Mouse (Mus musculus): Measurements from ENCODE around the gene Tspan14. TPM values are rescaled to one million over a fixed set of nuclear protein-coding genes. Genes with fewer than 3 reads are reported as not detected.

Gene Tspan14
- polyA plus RNA-seq, 1 experiment from 2014 or later: 89.3 TPM

DNA sequence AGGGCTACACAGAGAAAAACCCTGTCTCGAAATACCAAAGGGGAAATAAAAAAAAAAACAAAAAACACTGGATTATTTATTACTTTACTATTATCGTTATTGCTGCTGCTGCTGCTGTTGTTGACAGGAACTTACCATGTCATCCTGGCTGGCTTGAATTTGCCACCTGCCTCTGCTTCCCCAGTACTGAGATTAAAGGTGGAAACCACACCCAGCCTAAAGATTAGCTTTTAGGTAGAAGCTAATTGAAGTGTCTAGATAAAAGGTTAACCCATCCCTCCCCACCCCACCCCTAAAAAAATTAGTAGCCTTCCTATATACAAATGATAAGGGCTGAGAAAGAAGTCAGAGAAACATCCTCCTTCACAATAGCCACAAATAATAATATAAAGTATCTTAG, 22.8 kb downstream of the Tspan14 start:
- WGBS: 93% methylated on average over 2 of the region's 2 CpGs
- peaks cover 15% of the 10 kb centered on the region for H3K4me1 ChIP-seq
- H3K27ac ChIP-seq: no peak overlapping the region
- no peaks in the 10 kb centered on the region for H3K9me3 ChIP-seq
- H3K4me3 ChIP-seq: no peak overlapping the region
- DNase-seq (ENCODE audit: extremely low spot score, low spot score): no peak
- H3K36me3 ChIP-seq (replicated peaks): peaks cover 48% of the 10 kb centered on the region
- H3K27me3 ChIP-seq (ENCODE audit: poor library complexity, severe bottlenecking): no peaks in the 10 kb centered on the region

DNA sequence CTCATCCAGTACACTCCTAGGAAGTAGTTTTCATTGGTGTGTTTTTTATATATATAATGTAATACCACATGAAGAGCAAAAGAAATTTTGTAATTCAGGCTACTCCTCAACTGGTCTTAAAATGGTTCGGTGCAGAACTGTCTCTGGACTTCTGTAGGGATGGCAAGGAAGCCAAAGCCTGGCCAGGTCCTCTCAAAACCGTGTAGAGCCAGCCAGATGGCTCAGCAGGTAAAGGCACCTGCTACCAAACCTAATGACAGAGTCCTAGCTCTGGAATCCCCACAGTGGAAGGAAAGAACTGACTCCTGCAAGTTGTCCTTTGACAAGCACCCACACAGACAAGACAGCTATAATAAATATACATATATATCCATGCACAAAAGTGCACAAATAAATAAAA, 24.2 kb downstream of the Tspan14 start:
- H3K27ac ChIP-seq: no peak overlapping the region
- H3K27me3 ChIP-seq (ENCODE audit: poor library complexity, severe bottlenecking): no peaks in the 10 kb centered on the region
- 78% methylated on average over 2 of the region's 2 CpGs for WGBS
- H3K36me3 ChIP-seq (replicated peaks): peaks cover 34% of the 10 kb centered on the region
- H3K4me3 ChIP-seq: no peak overlapping the region
- no peak for DNase-seq (ENCODE audit: extremely low spot score, low spot score)
- peaks cover 1% of the 10 kb centered on the region for H3K4me1 ChIP-seq
- H3K9me3 ChIP-seq: no peaks in the 10 kb centered on the region

GRCm38 (mm10) chr14:40938380-40938987, 28.1 kb downstream of the Tspan14 start:
- H3K27me3 ChIP-seq (ENCODE audit: poor library complexity, severe bottlenecking): no peaks in the 10 kb centered on the region
- no peak overlapping the region for H3K4me3 ChIP-seq
- H3K36me3 ChIP-seq (replicated peaks): peaks cover 21% of the 10 kb centered on the region
- DNase-seq (ENCODE audit: extremely low spot score, low spot score): no peak
- H3K27ac ChIP-seq: no peak overlapping the region
- H3K4me1 ChIP-seq: peaks cover 20% of the 10 kb centered on the region
- no peaks in the 10 kb centered on the region for H3K9me3 ChIP-seq
- WGBS: 95% methylated on average over 11 of the region's 11 CpGs

DNA sequence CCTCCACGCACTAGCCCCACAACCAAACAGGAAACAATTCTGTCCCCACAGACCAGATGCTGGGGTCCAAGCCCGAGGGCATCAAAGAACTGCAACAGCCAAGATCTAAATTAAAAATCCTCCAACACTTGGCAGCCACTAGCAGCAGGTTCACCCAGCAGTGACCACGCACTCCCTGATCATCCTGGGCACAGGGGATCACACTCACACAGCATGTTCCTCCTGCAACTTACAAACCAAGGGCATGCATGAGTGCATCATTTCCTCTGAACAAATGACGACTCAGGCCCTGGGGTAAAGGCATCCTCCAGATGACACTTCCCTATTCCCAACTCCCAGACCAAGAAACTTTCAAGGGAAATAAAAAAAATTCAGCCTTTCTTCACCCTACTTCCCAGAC, 29.6 kb downstream of the Tspan14 start:
- WGBS: 73% methylated on average over 4 of the region's 4 CpGs
- Histone ChIP-seq H3K27ac (no peak overlapping the region), H3K27me3 (ENCODE audit: poor library complexity, severe bottlenecking) (no peaks in the 10 kb centered on the region), H3K4me1 (peaks cover 32% of the 10 kb centered on the region), H3K9me3 (no peaks in the 10 kb centered on the region), H3K4me3 (no peak overlapping the region), H3K36me3 (replicated peaks) (peaks cover 33% of the 10 kb centered on the region)
- no peak for DNase-seq (ENCODE audit: extremely low spot score, low spot score)

DNA sequence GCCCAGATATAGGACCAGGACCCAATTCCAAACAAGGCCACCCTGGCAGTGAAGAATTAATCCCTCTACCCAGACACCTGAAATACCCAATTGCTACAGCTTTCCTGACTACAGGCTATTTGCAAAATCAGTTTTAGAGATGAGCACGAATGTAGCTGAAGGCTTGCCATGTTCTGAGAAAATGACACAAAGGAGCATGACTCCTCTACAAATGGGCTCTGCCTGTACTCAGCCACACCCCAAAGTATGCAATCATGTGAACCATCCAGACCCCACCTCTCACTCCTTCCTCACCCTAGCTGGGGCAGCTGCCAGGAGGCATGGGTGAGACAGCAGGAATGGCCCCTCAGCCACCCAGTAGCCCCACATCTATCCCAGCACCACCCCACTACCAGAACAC, 31.1 kb downstream of the Tspan14 start:
- WGBS: 93% methylated on average over 1 of the region's 1 CpGs
- Histone ChIP-seq H3K4me1 (peaks cover 48% of the 10 kb centered on the region), H3K27me3 (ENCODE audit: poor library complexity, severe bottlenecking) (no peaks in the 10 kb centered on the region), H3K4me3 (no peak overlapping the region), H3K9me3 (no peaks in the 10 kb centered on the region), H3K27ac (no peak overlapping the region), H3K36me3 (replicated peaks) (peaks cover 39% of the 10 kb centered on the region)
- no peak for DNase-seq (ENCODE audit: extremely low spot score, low spot score)

DNA sequence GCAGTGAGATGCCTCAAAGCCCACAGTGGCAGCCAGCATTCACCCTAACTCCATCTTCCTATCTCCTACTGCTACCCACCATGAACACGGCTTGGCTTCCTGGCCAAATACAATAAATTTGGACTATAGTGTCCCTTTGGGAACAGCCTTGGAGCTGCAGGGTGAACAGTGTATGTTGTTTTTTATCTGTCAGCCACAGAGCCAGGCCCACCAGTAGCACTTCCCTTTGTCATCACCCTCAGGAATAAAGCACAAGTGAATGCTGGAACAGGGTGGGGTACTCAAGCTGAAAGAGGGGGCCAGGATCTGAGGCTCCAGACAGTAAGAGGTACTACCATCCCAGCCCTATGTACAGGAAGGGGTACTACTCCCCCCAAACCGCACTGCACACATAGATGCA, 31.6 kb downstream of the Tspan14 start:
- no peak overlapping the region for H3K27ac ChIP-seq
- WGBS: 86% methylated on average over 2 of the region's 2 CpGs
- no peaks in the 10 kb centered on the region for H3K9me3 ChIP-seq
- H3K4me3 ChIP-seq: no peak overlapping the region
- no peaks in the 10 kb centered on the region for H3K27me3 ChIP-seq (ENCODE audit: poor library complexity, severe bottlenecking)
- DNase-seq (ENCODE audit: extremely low spot score, low spot score): no peak
- H3K36me3 ChIP-seq (replicated peaks): peaks cover 39% of the 10 kb centered on the region
- peaks cover 50% of the 10 kb centered on the region for H3K4me1 ChIP-seq

GRCm38 (mm10) chr14:40933328-40933727, 33.3 kb downstream of the Tspan14 start:
- Histone ChIP-seq H3K27me3 (ENCODE audit: poor library complexity, severe bottlenecking) (no peaks in the 10 kb centered on the region), H3K4me1 (peaks cover 67% of the 10 kb centered on the region), H3K36me3 (replicated peaks) (peaks cover 40% of the 10 kb centered on the region), H3K27ac (no peak overlapping the region), H3K4me3 (no peak overlapping the region), H3K9me3 (no peaks in the 10 kb centered on the region)
- no peak for DNase-seq (ENCODE audit: extremely low spot score, low spot score)
- WGBS: 89% methylated on average over 7 of the region's 7 CpGs

GRCm38 (mm10) chr14:40932225-40932624, 34.4 kb downstream of the Tspan14 start:
- no peak for DNase-seq (ENCODE audit: extremely low spot score, low spot score)
- Histone ChIP-seq H3K9me3 (no peaks in the 10 kb centered on the region), H3K4me3 (no peak overlapping the region), H3K4me1 (peaks cover 73% of the 10 kb centered on the region), H3K36me3 (replicated peaks) (peaks cover 45% of the 10 kb centered on the region), H3K27me3 (ENCODE audit: poor library complexity, severe bottlenecking) (no peaks in the 10 kb centered on the region), H3K27ac (0 out of 2 replicates have a peak overlapping the region, but pooled peaks have one; percentile 59)
- WGBS: 90% methylated on average over 9 of the region's 9 CpGs

GRCm38 (mm10) chr14:40931115-40931829, 35.3 kb downstream of the Tspan14 start:
- Histone ChIP-seq H3K27me3 (ENCODE audit: poor library complexity, severe bottlenecking) (no peaks in the 10 kb centered on the region), H3K9me3 (no peaks in the 10 kb centered on the region), H3K4me3 (no peak overlapping the region), H3K36me3 (replicated peaks) (peaks cover 45% of the 10 kb centered on the region), H3K4me1 (peaks cover 73% of the 10 kb centered on the region), H3K27ac (peak overlapping the region; percentile 59; the same call in 1 of the 2 replicates)
- DNase-seq (ENCODE audit: extremely low spot score, low spot score): no peak
- 64% methylated on average over 3 of the region's 3 CpGs for WGBS

DNA sequence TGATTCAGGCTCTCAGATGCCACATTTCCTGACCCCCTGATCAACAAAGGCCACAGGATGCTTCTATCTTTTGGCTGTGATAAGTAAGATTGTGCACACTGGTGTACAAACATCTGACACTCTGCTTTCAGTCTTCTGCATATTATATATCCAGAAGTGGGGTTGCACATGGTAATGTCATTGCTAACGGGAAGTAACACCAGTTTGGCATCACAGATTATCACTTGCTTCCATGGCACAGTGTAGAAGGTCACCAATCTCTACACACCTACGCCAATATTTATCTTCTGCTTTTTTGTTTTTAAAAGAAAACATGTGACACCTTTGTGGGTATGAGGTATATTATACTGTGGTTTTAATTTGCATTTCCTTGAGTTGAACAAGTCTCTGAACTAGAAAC, 36.7 kb downstream of the Tspan14 start:
- no peak for DNase-seq (ENCODE audit: extremely low spot score, low spot score)
- Histone ChIP-seq H3K4me3 (no peak overlapping the region), H3K4me1 (peaks cover 63% of the 10 kb centered on the region), H3K9me3 (no peaks in the 10 kb centered on the region), H3K27ac (no peak overlapping the region), H3K27me3 (ENCODE audit: poor library complexity, severe bottlenecking) (no peaks in the 10 kb centered on the region), H3K36me3 (replicated peaks) (peaks cover 53% of the 10 kb centered on the region)
- WGBS: 89% methylated on average over 2 of the region's 2 CpGs

- WGBS: 85% methylated on average over 5 of the region's 5 CpGs
- Histone ChIP-seq H3K27me3 (ENCODE audit: poor library complexity, severe bottlenecking) (no peaks in the 10 kb centered on the region), H3K36me3 (replicated peaks) (peaks cover 56% of the 10 kb centered on the region), H3K4me3 (no peak overlapping the region), H3K4me1 (peaks cover 62% of the 10 kb centered on the region), H3K27ac (no peak overlapping the region), H3K9me3 (no peaks in the 10 kb centered on the region)
- DNase-seq (ENCODE audit: extremely low spot score, low spot score): no peak
These were observed 37.7 kb downstream of the Tspan14 start for GRCm38 (mm10) chr14:40928897-40929296.

- no peak for DNase-seq (ENCODE audit: extremely low spot score, low spot score)
- H3K4me3 ChIP-seq: no peak overlapping the region
- H3K27ac ChIP-seq: no peak overlapping the region
- H3K36me3 ChIP-seq (replicated peaks): peaks cover 54% of the 10 kb centered on the region
- no peaks in the 10 kb centered on the region for H3K9me3 ChIP-seq
- peaks cover 45% of the 10 kb centered on the region for H3K4me1 ChIP-seq
- no peaks in the 10 kb centered on the region for H3K27me3 ChIP-seq (ENCODE audit: poor library complexity, severe bottlenecking)
- 73% methylated on average over 2 of the region's 2 CpGs for WGBS
These were observed 39.6 kb downstream of the Tspan14 start for GRCm38 (mm10) chr14:40927041-40927440.

DNA sequence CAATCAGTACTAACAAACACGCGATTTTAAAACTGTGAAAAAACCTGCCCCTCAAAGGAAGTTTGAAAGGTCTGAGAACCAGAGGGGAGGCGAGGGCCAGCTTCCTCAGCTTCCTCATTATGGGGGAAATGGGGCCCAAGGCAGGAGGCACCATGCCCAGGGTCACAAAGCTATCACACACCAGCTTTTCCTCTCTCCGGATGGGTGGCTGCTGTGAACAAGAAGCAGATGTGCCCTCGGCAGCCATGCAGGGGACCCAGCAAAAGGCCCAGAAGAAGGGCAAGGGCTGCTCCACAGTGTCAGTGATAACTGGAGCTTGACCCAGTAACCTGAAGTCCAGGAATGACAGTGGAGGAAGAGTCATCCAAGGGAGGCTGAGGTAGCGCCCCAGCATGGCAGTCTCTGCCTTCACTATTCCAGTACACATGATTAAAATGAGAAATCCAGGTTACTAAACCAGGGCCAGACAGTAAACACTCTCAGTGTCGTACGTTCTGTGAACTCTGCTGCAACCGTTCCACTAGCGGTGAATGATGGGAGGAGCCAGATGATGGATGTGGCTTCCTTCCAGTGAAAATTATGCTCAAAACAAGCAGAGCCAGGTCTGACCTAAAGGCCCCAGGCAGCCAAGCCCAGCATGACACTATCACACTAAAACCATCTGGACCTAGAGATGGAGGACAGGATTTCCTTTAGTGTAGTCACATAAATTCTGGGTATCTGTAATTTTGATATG, 42.1 kb downstream of the Tspan14 start:
- Histone ChIP-seq H3K4me3 (no peak overlapping the region), H3K36me3 (replicated peaks) (peaks cover 67% of the 10 kb centered on the region), H3K27me3 (ENCODE audit: poor library complexity, severe bottlenecking) (no peaks in the 10 kb centered on the region), H3K27ac (peak overlapping the region; percentile 44; the same call in 1 of the 2 replicates), H3K9me3 (no peaks in the 10 kb centered on the region), H3K4me1 (peaks cover 28% of the 10 kb centered on the region)
- DNase-seq (ENCODE audit: extremely low spot score, low spot score): no peak
- WGBS: 75% methylated on average over 10 of the region's 10 CpGs
